Mouse (Mus musculus): ENCODE data around the gene Tmcc3.

- no peak for TF ChIP-seq CTCF (IDR thresholded peaks at IDR 0.05; ENCODE audit: low read depth)
- no peak for TF ChIP-seq EP300 (optimal IDR thresholded peaks at IDR 0.05)
Observed at GRCm38 (mm10) chr10:94376941-94377340, 65.2 kb downstream of the Tmcc3 start.

Data from stomach, postnatal 0 days (tissue).